Mouse (Mus musculus) right cerebral cortex, adult 2 months (tissue): Measurements from ENCODE around the gene Zfp473.
"Not testable (repeated sequence)": the region's sequence is repeated elsewhere in the genome, so short reads cannot be mapped to it uniquely, and the experiment has no call there.

Source experiments
- DNase-seq, 2 experiments: peaks; one replicate each; pipeline ENCODE4 v3.0.0; 2021 to 2022; ENCODE audit warnings: low spot score in 2 of 2

Gene Zfp473

GRCm38 (mm10) chr7:44722058-44722457 lies 28.8 kb downstream of the Zfp473 start:
- no peak for DNase-seq

- DNase-seq = no peak
These were observed 41.0 kb downstream of the Zfp473 start for GRCm38 (mm10) chr7:44709881-44710280.

- no peak for DNase-seq
These were observed 42.3 kb downstream of the Zfp473 start, which contains the start of gene Izumo2 for GRCm38 (mm10) chr7:44708574-44708973. TSS of gene Izumo2 (plus strand) at chr7:44708742.

GRCm38 (mm10) chr7:44708093-44708492 lies 42.8 kb downstream of the Zfp473 start:
- not testable (repeated sequence) for DNase-seq

DNA sequence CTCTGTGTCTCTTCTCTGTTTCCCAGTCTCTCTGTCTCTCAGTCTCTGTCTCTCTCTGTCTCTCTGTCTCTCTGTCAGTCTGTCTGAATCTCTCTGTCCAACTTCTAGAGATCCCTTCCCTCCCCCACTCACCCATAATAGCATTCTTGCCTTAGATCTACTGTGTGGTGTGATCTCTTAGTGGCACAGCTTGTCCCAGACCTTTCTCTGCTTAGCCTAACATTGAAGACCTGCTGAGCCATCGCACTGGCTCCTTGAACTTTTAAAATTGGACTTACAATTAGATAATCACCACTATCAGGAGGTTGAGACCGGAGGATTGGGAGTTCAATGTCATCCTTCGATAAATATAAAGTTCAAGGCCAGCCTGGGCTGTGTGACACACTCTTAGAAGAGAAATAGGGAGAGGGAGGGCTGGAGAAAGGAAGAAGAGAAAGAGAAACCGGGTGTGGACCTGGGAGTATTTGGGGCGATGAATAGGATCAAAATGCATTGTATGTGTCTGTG lies 43.6 kb downstream of the Zfp473 start:
- DNase-seq = no peak

GRCm38 (mm10) chr7:44706322-44706721 lies 44.5 kb downstream of the Zfp473 start:
- no peak for DNase-seq

GRCm38 (mm10) chr7:44705086-44705485 lies 45.8 kb downstream of the Zfp473 start:
- DNase-seq = no peak

GRCm38 (mm10) chr7:44704363-44704762 lies 46.5 kb downstream of the Zfp473 start:
- DNase-seq = peak; percentile 16 to 36

- DNase-seq = no peak
These were observed 47.9 kb downstream of the Zfp473 start for GRCm38 (mm10) chr7:44702985-44703384.

GRCm38 (mm10) chr7:44701921-44702320 lies 48.9 kb downstream of the Zfp473 start:
- peak; percentile 12 to 41 for DNase-seq

DNA sequence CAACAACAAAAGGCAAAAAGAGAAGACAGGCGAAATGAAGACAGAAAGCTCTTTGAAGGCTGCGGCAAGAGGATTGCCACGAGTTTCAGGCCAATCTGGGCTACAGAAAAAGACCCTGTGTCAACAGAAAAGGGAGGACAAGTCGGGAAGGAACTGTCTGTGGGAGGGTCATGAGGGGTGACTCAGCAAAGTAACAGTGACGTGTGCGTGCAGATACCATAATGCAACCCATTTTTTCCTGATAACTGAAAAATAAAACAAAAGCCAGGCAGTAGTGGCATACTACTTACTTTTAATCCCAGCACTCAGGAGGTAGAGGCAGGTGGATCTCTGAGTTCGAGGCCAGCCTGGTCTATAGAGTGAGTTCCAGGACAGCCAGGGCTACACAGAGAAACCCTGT lies 52.9 kb downstream of the Zfp473 start:
- DNase-seq = no peak

DNA sequence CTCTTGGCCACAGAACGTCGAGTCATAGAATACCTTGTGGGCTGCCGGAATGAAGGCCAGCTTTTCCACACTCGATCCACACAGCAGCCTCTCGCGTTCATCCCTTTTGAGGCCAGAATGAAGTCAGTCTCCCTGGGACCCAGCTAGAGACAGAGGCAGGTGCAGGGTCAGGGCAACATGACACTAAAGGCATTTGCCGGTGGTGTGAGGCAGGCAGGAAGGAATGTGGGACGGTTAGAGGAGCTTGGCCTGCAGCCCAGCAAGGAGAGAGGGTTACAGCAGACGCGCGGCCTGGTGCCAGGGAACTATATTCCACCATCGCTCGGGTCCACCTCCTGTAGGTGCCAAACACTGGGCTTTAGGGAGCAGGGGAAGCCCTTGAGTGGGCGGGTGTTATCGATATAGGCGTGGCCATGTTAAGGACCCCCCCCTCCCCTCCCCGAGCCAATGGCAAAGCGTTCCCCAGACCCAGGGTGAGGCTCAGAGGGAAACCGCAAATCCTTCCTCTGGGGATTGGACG lies 53.6 kb downstream of the Zfp473 start:
- DNase-seq = no peak

DNA sequence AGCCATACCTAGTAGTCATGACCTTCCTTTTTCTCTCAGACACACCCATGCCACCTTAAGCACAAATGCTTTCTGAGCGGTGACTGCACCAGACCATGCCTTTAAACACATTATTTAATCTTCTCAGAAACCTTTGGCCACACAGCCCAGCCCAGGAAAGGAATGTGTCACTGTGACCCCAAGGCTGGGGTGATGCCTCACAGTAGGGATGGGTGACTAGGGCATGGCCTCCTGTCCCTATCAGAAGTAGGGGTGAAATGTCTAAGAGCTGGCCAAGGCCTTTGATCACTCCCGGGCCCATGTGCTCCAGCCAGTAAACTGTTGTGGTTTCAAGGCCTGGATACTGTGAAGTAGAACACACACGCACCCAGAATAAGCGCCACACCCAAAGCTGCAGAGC lies 55.6 kb downstream of the Zfp473 start:
- no peak for DNase-seq

DNA sequence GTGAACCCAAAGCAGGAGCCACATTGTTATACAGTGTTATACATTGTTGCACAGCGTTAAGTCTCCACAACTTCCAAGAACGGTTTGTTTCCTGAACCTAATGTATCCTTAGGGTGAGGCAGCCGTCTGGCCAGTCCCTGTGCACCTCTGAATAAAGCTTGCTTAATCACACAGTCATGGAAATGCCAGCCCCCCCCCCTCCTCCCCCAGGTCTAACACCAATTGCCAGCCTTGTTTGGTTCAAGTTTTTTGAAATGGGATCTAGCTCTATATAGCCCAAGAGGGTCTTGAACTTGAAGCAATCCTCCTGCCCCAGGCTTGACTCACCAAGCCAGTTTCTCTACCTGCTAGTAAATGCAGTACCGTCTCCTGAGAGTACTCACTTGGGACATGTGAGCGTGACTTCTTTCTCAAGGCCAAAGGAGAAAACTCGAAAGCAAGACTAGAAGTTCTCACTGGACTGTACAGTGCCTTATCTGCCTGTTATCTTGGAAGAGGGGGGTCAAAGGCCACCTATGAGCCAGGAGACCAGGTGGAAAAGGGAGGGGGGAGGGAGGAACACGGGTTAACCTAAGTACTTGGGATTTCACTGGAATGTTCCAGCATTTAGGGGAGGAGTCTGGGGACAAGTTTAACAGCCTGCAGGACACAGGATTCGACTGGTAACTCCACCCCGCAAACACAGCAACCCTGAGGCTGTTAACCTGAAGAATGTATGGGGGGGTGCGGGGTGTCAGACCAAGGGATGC lies 57.2 kb downstream of the Zfp473 start:
- DNase-seq = no peak

GRCm38 (mm10) chr7:44689331-44689730 lies 61.5 kb downstream of the Zfp473 start:
- DNase-seq = no peak

DNA sequence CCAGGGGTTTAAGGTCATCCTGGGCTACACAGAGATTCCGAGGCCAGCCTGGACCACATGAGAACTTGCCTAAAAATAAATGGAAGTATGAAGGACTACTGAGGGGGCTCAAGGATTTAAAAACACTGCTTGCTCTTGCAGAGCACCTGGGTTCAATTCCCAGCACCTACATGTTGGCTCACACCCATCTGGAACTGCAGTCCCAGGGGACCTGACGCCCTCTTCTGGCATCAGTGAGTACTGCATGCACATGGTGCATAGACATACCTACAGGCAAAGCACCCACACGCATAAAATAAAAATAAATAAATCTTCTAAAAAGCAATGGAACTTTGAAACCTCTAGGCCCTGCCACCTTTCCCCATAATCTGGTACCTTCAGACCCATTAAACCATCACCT lies 62.0 kb downstream of the Zfp473 start:
- no peak for DNase-seq

DNA sequence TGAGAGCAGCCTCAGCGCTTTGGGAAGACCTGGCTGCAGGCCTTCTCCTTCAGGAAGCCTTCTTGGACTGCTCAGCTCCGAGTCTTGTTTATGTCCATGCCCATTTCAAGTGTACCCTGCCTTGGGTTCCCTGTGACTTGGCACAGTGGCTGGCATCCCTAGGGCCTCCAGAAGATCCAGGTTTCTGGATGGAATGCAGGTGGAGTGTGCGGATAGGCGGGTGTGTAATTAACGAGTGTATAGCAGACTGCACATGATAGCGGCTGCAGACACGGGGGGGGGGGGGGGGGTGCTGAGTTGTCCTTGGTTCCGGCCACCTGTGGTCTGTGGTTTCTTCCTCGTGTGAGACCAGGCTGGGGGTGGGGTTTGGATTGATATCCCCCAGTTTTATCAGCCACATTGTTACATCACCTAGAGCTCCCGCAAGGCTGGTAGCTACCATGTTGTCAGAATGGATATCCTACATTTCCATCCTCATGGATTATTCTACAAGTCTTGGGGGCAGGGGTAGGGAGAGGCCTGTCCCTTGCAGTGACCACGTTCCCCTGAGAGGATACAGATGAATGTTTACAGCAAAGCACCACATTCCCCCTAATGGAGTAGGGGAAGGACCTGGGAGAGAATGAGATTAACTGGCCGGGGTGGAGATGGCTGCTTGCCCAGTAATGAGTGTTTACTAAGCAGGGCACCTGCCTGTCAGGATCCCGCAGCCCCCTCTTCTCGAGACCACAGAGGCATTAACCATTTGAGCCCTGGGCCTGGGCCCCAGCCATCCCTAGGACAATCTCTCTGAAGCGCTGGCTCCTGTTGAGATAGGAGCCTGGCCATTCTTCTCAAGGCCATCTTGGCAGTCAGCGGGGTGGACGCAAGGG lies 65.1 kb downstream of the Zfp473 start:
- DNase-seq = no peak

DNA sequence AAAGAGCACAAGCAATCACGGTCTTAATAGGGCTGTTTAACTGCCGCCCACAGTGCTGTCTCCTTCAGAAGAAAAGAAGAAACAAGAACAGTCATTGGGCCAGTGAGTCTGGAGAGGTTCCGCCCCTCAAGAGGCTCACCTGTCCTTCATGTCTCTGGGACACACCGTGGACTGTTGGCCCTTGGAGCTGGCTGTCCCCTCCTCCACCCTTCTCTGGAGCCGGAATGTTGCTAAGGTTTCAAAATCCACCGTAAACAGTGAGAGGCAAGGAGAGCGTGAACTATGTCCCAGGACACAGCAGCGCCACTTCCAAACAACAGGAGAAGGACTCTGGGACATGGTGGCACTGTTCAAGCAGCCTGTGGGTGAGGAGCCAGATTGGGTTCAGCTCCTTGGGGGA lies 67.2 kb downstream of the Zfp473 start:
- no peak for DNase-seq
